Mouse (Mus musculus): Measurements from ENCODE around the gene Snx20. TPM values are rescaled to one million over a fixed set of nuclear protein-coding genes. Genes with fewer than 3 reads are reported as not detected.

Snx20 gene
- polyA plus RNA-seq (2015; fragmentation: Illumina TruSeq; extraction: RNeasy Lipid Tissue Mini Kit (QIAGEN cat#74804); ENCODE audit: low read depth, low replicate concordance): 1.4 TPM

GRCm38 (mm10) chr8:88635474-88636397, at the start of gene Snx20:
Gene Snx20 (minus strand): TSS chr8:88636128.

GRCm38 (mm10) chr8:88646837-88647778, 11.2 kb upstream of the Snx20 start, which contains the start of gene Nod2:
Gene Nod2 (plus strand): TSS chr8:88647315.

Other genes with a start within 250 kb of the Snx20 start
- 16.5 TPM for gene Nkd1, start 114.8 kb downstream of the Snx20 start, polyA plus RNA-seq (2015; fragmentation: Illumina TruSeq; extraction: RNeasy Lipid Tissue Mini Kit (QIAGEN cat#74804); ENCODE audit: low read depth, low replicate concordance)
- 0.54 TPM for gene Nod2, start 11.2 kb upstream of the Snx20 start, polyA plus RNA-seq (2015; fragmentation: Illumina TruSeq; extraction: RNeasy Lipid Tissue Mini Kit (QIAGEN cat#74804); ENCODE audit: low read depth, low replicate concordance)
- gene Cyld, start 60.9 kb upstream of the Snx20 start, polyA plus RNA-seq (2015; fragmentation: Illumina TruSeq; extraction: RNeasy Lipid Tissue Mini Kit (QIAGEN cat#74804); ENCODE audit: low read depth, low replicate concordance): 55.3 TPM

Measured in brain, adult 10 weeks (tissue).